Mouse (Mus musculus) forebrain, embryonic 16.5 days (tissue): ENCODE measurements around the gene Slc25a17. TPM values are rescaled to one million over a fixed set of nuclear protein-coding genes. Genes with fewer than 3 reads are reported as not detected.

Experiments
- ATAC-seq: fragments of 200-750 bp; cut with Nextera tagmentation; 2 replicates; pipeline ENCODE4 v1.8.0; 2017; ENCODE audit warnings: mild to moderate bottlenecking, moderate library complexity
- H3K27ac ChIP-seq: fragments of 300-500 bp; sonication (generic); 2 replicates; pipeline ENCODE4 v1.5.1; 2014; ENCODE audit warnings: low read length, control low read depth
- H3K27me3 ChIP-seq: fragments of 300-500 bp; sonication (generic); replicated peaks from 2 replicates; pipeline ENCODE4 v1.6.1; 2014; ENCODE audit warnings: low read length; ENCODE audit not compliant: control insufficient read depth, insufficient read depth
- H3K36me3 ChIP-seq: fragments of 300-500 bp; sonication (generic); 2 replicates; pipeline ENCODE4 v1.6.1; 2014; ENCODE audit not compliant: control insufficient read depth, insufficient read depth
- H3K4me1 ChIP-seq: fragments of 300-500 bp; sonication (generic); replicated peaks from 2 replicates; pipeline ENCODE4 v1.6.1; 2014; ENCODE audit warnings: low read length; ENCODE audit not compliant: control insufficient read depth, insufficient read depth
- H3K4me2 ChIP-seq: fragments of 300-500 bp; sonication (generic); 2 replicates; pipeline ENCODE4 v1.6.1; 2014; ENCODE audit warnings: mild to moderate bottlenecking, low read length, control low read depth
- H3K4me3 ChIP-seq: fragments of 300-500 bp; sonication (generic); replicated peaks from 2 replicates; pipeline ENCODE4 v1.5.1; 2014; ENCODE audit warnings: mild to moderate bottlenecking, low read length, control low read depth
- H3K9ac ChIP-seq: fragments of 300-500 bp; sonication (generic); replicated peaks from 2 replicates; pipeline ENCODE4 v1.6.1; 2014; ENCODE audit warnings: low read depth, low read length, control low read depth
- H3K9me3 ChIP-seq: fragments of 300-500 bp; sonication (generic); 2 replicates; pipeline ENCODE4 v1.6.1; 2016; ENCODE audit warnings: low read length; ENCODE audit not compliant: control insufficient read depth
- WGBS: fragments of 180-500 bp; shearing (Covaris S2); extraction: QIAGEN DNeasy Blood & Tissue Kit; methylation state at CpG from one replicate; pipeline ENCODE4 v1.1.7; 2014; 5-methylcytosine and 5-hydroxymethylcytosine counted together
- polyA plus RNA-seq: library from polyadenylated mRNA; unstranded; fragments of >200 nt; fragmentation: Nextera tagmentation; extraction: Ambion mirVana; gene quantifications from 2 replicates; pipeline ENCODE4 v1.2.1, GENCODE M21; 2015

Gene Slc25a17
- polyA plus RNA-seq, 1 experiment from 2014 or later = 132 TPM

GRCm38 (mm10) chr15:81313928-81314327 lies 46.7 kb downstream of the Slc25a17 start:
- Histone ChIP-seq H3K9ac (no peak overlapping the region), H3K4me2 (no peak overlapping the region), H3K9me3 (no peaks in the 10 kb centered on the region), H3K27me3 (no peaks in the 10 kb centered on the region), H3K36me3 (peaks cover 4% of the 10 kb centered on the region; the same call in 1 of the 2 replicates), H3K27ac (no peak overlapping the region), H3K4me3 (no peak overlapping the region), H3K4me1 (no peaks in the 10 kb centered on the region)
- ATAC-seq = no peak
- WGBS = 92% methylated on average over 3 of the region's 3 CpGs

GRCm38 (mm10) chr15:81311026-81311425 lies 49.6 kb downstream of the Slc25a17 start:
- Histone ChIP-seq H3K9ac (no peak overlapping the region), H3K27ac (no peak overlapping the region), H3K9me3 (no peaks in the 10 kb centered on the region), H3K4me1 (no peaks in the 10 kb centered on the region), H3K36me3 (no peaks in the 10 kb centered on the region), H3K27me3 (no peaks in the 10 kb centered on the region), H3K4me3 (no peak overlapping the region), H3K4me2 (no peak overlapping the region)
- 49% methylated on average over 6 of the region's 6 CpGs for WGBS
- no peak for ATAC-seq

GRCm38 (mm10) chr15:81310353-81310752 lies 50.3 kb downstream of the Slc25a17 start:
- Histone ChIP-seq H3K27ac (no peak overlapping the region), H3K27me3 (no peaks in the 10 kb centered on the region), H3K4me2 (no peak overlapping the region), H3K4me3 (no peak overlapping the region), H3K36me3 (no peaks in the 10 kb centered on the region), H3K9me3 (no peaks in the 10 kb centered on the region), H3K4me1 (0 out of 2 replicates have a peak, but pooled peaks cover 4% of the 10 kb centered on the region), H3K9ac (no peak overlapping the region)
- 91% methylated on average over 9 of the region's 9 CpGs for WGBS
- no peak for ATAC-seq

GRCm38 (mm10) chr15:81308038-81308437 lies 52.6 kb downstream of the Slc25a17 start:
- no peak overlapping the region for H3K4me2 ChIP-seq
- no peak overlapping the region for H3K9ac ChIP-seq
- 96% methylated on average over 7 of the region's 7 CpGs for WGBS
- no peak for ATAC-seq
- H3K27me3 ChIP-seq = no peaks in the 10 kb centered on the region
- H3K27ac ChIP-seq = no peak overlapping the region
- no peaks in the 10 kb centered on the region for H3K9me3 ChIP-seq
- H3K4me1 ChIP-seq = 0 out of 2 replicates have a peak, but pooled peaks cover 9% of the 10 kb centered on the region
- no peaks in the 10 kb centered on the region for H3K36me3 ChIP-seq
- H3K4me3 ChIP-seq = no peak overlapping the region

- Histone ChIP-seq H3K4me3 (no peak overlapping the region), H3K36me3 (no peaks in the 10 kb centered on the region), H3K4me2 (no peak overlapping the region), H3K9ac (no peak overlapping the region), H3K4me1 (0 out of 2 replicates have a peak, but pooled peaks cover 9% of the 10 kb centered on the region), H3K9me3 (no peaks in the 10 kb centered on the region), H3K27ac (no peak overlapping the region), H3K27me3 (no peaks in the 10 kb centered on the region)
- no peak for ATAC-seq
- WGBS = 95% methylated on average over 6 of the region's 6 CpGs
Observed at GRCm38 (mm10) chr15:81306501-81306900, 54.1 kb downstream of the Slc25a17 start.

- 49% methylated on average over 8 of the region's 8 CpGs for whole genome bisulfite sequencing
- H3K27ac ChIP-seq = peak overlapping the region; percentile 72
Observed at GRCm38 (mm10) chr15:81305035-81305434, 55.6 kb downstream of the Slc25a17 start.

GRCm38 (mm10) chr15:81304006-81304405 lies 56.6 kb downstream of the Slc25a17 start:
- WGBS = 94% methylated on average over 7 of the region's 7 CpGs
- ATAC-seq = no peak
- no peaks in the 10 kb centered on the region for H3K27me3 ChIP-seq
- no peak overlapping the region for H3K9ac ChIP-seq
- 0 out of 2 replicates have a peak, but pooled peaks cover 9% of the 10 kb centered on the region for H3K4me1 ChIP-seq
- no peak overlapping the region for H3K4me2 ChIP-seq
- no peak overlapping the region for H3K27ac ChIP-seq
- no peak overlapping the region for H3K4me3 ChIP-seq
- H3K9me3 ChIP-seq = no peaks in the 10 kb centered on the region
- H3K36me3 ChIP-seq = no peaks in the 10 kb centered on the region

More at GRCm38 (mm10) chr15:81305035-81305434, 55.6 kb downstream of the Slc25a17 start:
- peak; percentile 87 for ATAC-seq
- H3K9ac ChIP-seq = no peak overlapping the region
- H3K36me3 ChIP-seq = no peaks in the 10 kb centered on the region
- H3K4me1 ChIP-seq = 0 out of 2 replicates have a peak, but pooled peaks cover 9% of the 10 kb centered on the region
- no peak overlapping the region for H3K4me2 ChIP-seq
- H3K9me3 ChIP-seq = no peaks in the 10 kb centered on the region
- H3K4me3 ChIP-seq = no peak overlapping the region
- H3K27me3 ChIP-seq = no peaks in the 10 kb centered on the region

GRCm38 (mm10) chr15:81302151-81302808 lies 58.3 kb downstream of the Slc25a17 start:
- H3K4me2 ChIP-seq = no peak overlapping the region
- no peaks in the 10 kb centered on the region for H3K36me3 ChIP-seq
- no peak for ATAC-seq
- 69% methylated on average over 13 of the region's 13 CpGs for WGBS
- no peaks in the 10 kb centered on the region for H3K27me3 ChIP-seq
- no peak overlapping the region for H3K9ac ChIP-seq
- H3K9me3 ChIP-seq = no peaks in the 10 kb centered on the region
- no peak overlapping the region for H3K4me3 ChIP-seq
- 0 out of 2 replicates have a peak, but pooled peaks cover 9% of the 10 kb centered on the region for H3K4me1 ChIP-seq
- H3K27ac ChIP-seq = no peak overlapping the region

GRCm38 (mm10) chr15:81301193-81302070 lies 59.2 kb downstream of the Slc25a17 start:
- H3K9me3 ChIP-seq = no peaks in the 10 kb centered on the region
- WGBS = 74% methylated on average over 16 of the region's 16 CpGs
- H3K27me3 ChIP-seq = no peaks in the 10 kb centered on the region
- 0 out of 2 replicates have a peak, but pooled peaks cover 9% of the 10 kb centered on the region for H3K4me1 ChIP-seq
- no peak overlapping the region for H3K4me2 ChIP-seq
- no peak for ATAC-seq
- no peaks in the 10 kb centered on the region for H3K36me3 ChIP-seq
- no peak overlapping the region for H3K9ac ChIP-seq
- H3K4me3 ChIP-seq = no peak overlapping the region
- H3K27ac ChIP-seq = no peak overlapping the region
